Mouse (Mus musculus): Measurements from ENCODE around the gene Plgrkt. TPM values are rescaled to one million over a fixed set of nuclear protein-coding genes. Genes with fewer than 3 reads are reported as not detected.

Plgrkt gene
- total RNA-seq (2023) = 139 to 162 TPM (median 149 TPM) in 4 replicates

GRCm38 (mm10) chr19:29366969-29367622, at the start of gene Plgrkt, which contains the start of gene Cd274:
TSS of gene Plgrkt (minus strand) at chr19:29367390.
TSS of gene Cd274 (plus strand) at chr19:29367455.

GRCm38 (mm10) chr19:29410619-29411018, 43.4 kb upstream of the Plgrkt start, which contains the start of gene Pdcd1lg2:
TSS of gene Pdcd1lg2 (plus strand) at chr19:29410919.

GRCm38 (mm10) chr19:29334068-29334745, 33.0 kb downstream of the Plgrkt start, which contains the start of gene Rln1:
TSS of gene Rln1 (minus strand) at chr19:29334670.

GRCm38 (mm10) chr19:29325053-29325851, 41.9 kb downstream of the Plgrkt start, which contains the start of gene Insl6:
TSS of gene Insl6 (minus strand) at chr19:29325356.

Other genes with a start within 250 kb of the Plgrkt start
- 49.1 to 55.0 TPM (median 53.9 TPM) in 4 replicates for gene Jak2, start 115.6 kb downstream of the Plgrkt start, total RNA-seq (2023)
- gene Insl6, start 42.0 kb downstream of the Plgrkt start, total RNA-seq (2023) = 4.7 to 7.2 TPM (median 5.4 TPM) in 4 replicates
- 0.83 TPM in 1 of 4 replicates, not detected in the others for gene Rln1, start 32.7 kb downstream of the Plgrkt start, total RNA-seq (2023)
- gene Cd274, start 65 bp upstream of the Plgrkt start, total RNA-seq (2023) = 143 to 166 TPM (median 153 TPM) in 4 replicates
- 4.1 to 7.5 TPM (median 5.4 TPM) in 4 replicates for gene Pdcd1lg2, start 43.5 kb upstream of the Plgrkt start, total RNA-seq (2023)
- gene Ric1, start 154.9 kb upstream of the Plgrkt start, total RNA-seq (2023) = 61.6 to 66.6 TPM (median 63.1 TPM) in 4 replicates